Mouse (Mus musculus) cerebellum, adult 2 months (tissue): ENCODE measurements at regions not wholly inside any gene's neighbourhood (a gene's known extent, or its start where the extent isn't known, plus 50 kb on each side); places are given as distances from the start of the nearest gene placed in this dataset.
A peak's percentile ranks its signal among the peaks of the same experiment; 100 is the strongest.

Experiments used
- DNase-seq, 2 experiments: peaks; one replicate each; pipeline ENCODE4 v3.0.0; 2021
- H3K27ac ChIP-seq: fragments of 200-500 bp; 2 replicates; pipeline ENCODE4 v1.5.1; 2012; ENCODE audit warnings: low read length, control low read depth, inconsistent platforms; ENCODE audit not compliant: insufficient read depth
- H3K27me3 ChIP-seq: fragments of 200-500 bp; 2 replicates; pipeline ENCODE4 v1.6.1; 2012; ENCODE audit warnings: inconsistent platforms, mild to moderate bottlenecking, low read length, moderate library complexity; ENCODE audit not compliant: control insufficient read depth, insufficient read depth
- H3K4me1 ChIP-seq: fragments of 200-500 bp; 2 replicates; pipeline ENCODE4 v1.6.1; 2011; ENCODE audit warnings: low read length; ENCODE audit not compliant: control insufficient read depth, insufficient read depth
- H3K4me3 ChIP-seq: fragments of 200-500 bp; replicated peaks from 2 replicates; pipeline ENCODE3; 2011; ENCODE audit warnings: mild to moderate bottlenecking, low read depth, low read length, control low read depth; ENCODE audit not compliant: insufficient read depth
- CTCF ChIP-seq: fragments of 200-500 bp; IDR thresholded peaks from 2 replicates; pipeline ENCODE4 v1.5.1; 2011; ENCODE audit warnings: low read depth, mild to moderate bottlenecking, control low read depth, low read length, moderate library complexity, borderline replicate concordance; ENCODE audit not compliant: insufficient read depth
- POLR2A ChIP-seq: fragments of 200-500 bp; IDR thresholded peaks from 2 replicates; pipeline ENCODE4 v1.6.1; 2011; ENCODE audit warnings: low read length, control low read depth, borderline replicate concordance; ENCODE audit not compliant: insufficient read depth
- WGBS: fragments of 180-500 bp; shearing (Covaris S2); methylation state at CpG from one replicate; pipeline ENCODE4 v1.1.7; 2018; 5-methylcytosine and 5-hydroxymethylcytosine counted together

DNA sequence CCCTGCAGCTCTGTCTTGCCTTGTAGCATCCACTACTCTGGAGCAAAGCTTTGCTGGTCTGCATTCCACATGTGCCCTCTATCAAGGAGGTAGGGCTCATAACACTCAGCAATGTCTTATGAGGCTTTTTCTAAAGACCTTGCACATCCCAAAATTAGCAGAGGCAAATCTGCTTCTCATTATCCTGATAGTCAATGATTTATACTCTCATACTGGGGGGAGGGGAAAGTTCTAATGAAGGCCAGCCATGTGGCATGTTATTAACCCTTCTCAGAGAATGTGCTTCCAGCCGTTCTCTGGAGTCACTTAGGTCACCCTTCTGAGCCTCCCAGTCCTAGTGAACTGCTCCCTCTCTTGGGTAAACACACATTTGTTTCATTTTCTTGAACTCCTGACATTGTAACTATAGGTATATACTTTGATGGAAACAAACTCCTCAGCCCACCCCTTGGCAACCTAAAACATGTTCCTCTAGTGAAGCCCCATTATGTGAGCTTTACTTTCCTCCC is 307.7 kb upstream of the Nt5c1b start:
- no peak overlapping the region for H3K4me3 ChIP-seq
- WGBS, result 41% methylated on average over 1 of the region's 1 CpGs
- no peak for DNase-seq
- no peaks in the 10 kb centered on the region for H3K4me1 ChIP-seq
- no peaks in the 10 kb centered on the region for H3K27me3 ChIP-seq
- no peak for TF ChIP-seq POLR2A
- TF ChIP-seq CTCF, result no peak
- no peak overlapping the region for H3K27ac ChIP-seq

DNA sequence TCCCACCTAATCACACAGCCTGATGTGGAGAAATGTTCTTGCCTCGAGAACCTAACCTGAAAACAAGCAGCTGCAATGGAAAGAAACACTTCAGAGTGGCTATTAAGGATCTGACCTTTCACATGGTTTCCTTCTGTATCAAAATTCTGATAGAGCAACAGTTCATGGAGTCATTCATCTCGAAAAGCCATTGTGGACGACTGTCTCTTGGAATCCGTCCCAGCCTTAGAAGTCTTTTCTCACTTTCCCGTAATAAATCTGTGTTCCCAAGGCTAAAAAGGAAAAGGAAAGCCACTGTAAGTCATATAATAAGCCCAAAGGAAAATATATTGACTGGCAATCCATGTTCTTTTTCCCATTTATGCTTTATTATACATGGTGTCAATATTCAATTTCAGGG is 291.4 kb upstream of the Nt5c1b start:
- Histone ChIP-seq H3K27ac (no peak overlapping the region), H3K27me3 (no peaks in the 10 kb centered on the region), H3K4me3 (no peak overlapping the region), H3K4me1 (no peaks in the 10 kb centered on the region)
- TF ChIP-seq CTCF, result no peak
- TF ChIP-seq POLR2A, result no peak
- 64% methylated on average over 5 of the region's 5 CpGs for whole genome bisulfite sequencing
- no peak for DNase-seq

DNA sequence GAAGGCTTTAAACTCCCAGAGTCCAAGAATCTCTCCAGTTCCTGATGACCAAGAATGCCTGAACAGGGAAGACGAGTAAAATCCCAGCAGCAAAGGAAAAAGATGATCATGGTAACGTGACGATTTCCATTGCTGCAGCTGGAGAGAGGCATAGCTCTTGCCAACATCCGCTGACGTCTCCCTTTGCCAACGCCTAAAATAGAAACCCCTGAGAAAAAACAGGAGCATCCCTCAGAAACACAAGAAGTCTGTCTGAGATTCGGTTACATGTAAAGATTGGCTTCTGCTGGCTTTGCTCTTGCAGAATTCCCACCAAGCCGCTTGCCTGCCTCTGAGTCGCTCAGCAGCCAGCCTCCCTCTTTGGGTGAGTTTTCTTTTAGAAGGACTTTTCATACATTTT is 290.3 kb upstream of the Nt5c1b start:
- no peaks in the 10 kb centered on the region for H3K27me3 ChIP-seq
- TF ChIP-seq CTCF (no peak), POLR2A (no peak)
- H3K4me1 ChIP-seq, result no peaks in the 10 kb centered on the region
- no peak for DNase-seq
- no peak overlapping the region for H3K4me3 ChIP-seq
- WGBS, result 27% methylated on average over 9 of the region's 9 CpGs
- no peak overlapping the region for H3K27ac ChIP-seq

DNA sequence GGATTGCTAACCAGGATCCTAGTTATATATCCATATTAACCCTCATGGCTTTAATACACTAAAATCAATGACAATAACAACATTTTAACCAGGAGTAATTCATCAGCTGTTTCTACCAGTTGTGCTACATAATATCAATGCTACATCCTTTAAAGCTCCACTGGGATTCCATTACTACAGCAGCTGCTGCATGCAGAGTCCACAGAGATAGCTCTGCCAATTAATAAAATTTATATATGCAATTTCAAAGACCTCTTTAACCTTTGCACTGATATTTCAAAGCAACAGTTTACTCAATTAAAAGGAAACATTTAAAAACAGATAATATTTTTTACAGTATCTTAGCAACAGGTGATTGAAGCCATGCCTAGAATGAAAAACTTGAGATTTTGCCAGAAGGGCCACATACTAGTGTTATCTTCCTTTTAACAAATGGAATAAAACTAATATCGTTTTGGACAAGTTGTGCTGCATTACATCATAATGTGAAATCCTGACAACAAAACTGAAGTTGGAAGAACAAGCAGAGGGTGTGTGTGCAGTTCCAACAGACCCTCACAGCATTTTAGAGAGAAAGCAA is 256.8 kb upstream of the Nt5c1b start:
- TF ChIP-seq POLR2A, result no peak
- TF ChIP-seq CTCF, result no peak
- H3K27ac ChIP-seq, result no peak overlapping the region
- H3K27me3 ChIP-seq, result no peaks in the 10 kb centered on the region
- DNase-seq, result no peak
- WGBS, result 63% methylated on average over 1 of the region's 1 CpGs
- H3K4me1 ChIP-seq, result no peaks in the 10 kb centered on the region
- H3K4me3 ChIP-seq, result no peak overlapping the region

DNA sequence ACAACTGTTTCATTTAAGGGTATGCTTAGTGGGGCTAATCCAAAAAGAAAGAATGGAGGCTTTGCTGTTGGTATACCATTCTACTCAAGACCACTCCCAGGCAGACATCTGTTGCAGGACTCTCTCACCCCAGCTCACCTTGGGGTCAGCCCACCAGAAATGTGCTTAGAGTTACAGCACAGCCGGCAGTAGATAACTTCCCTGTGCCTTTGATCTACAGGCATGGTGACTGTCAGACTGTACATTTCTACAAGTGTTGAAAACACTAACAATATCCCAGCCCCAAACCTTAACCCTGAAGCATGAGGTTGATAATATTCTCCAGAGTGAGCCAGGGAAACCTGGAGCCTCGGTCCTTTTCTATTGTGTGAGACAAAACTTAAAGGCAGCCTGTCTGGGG is 247.7 kb upstream of the Nt5c1b start:
- no peak for DNase-seq
- Histone ChIP-seq H3K4me1 (no peaks in the 10 kb centered on the region), H3K4me3 (no peak overlapping the region), H3K27me3 (no peaks in the 10 kb centered on the region), H3K27ac (no peak overlapping the region)
- WGBS, result 78% methylated on average over 2 of the region's 2 CpGs
- no peak for TF ChIP-seq CTCF

DNA sequence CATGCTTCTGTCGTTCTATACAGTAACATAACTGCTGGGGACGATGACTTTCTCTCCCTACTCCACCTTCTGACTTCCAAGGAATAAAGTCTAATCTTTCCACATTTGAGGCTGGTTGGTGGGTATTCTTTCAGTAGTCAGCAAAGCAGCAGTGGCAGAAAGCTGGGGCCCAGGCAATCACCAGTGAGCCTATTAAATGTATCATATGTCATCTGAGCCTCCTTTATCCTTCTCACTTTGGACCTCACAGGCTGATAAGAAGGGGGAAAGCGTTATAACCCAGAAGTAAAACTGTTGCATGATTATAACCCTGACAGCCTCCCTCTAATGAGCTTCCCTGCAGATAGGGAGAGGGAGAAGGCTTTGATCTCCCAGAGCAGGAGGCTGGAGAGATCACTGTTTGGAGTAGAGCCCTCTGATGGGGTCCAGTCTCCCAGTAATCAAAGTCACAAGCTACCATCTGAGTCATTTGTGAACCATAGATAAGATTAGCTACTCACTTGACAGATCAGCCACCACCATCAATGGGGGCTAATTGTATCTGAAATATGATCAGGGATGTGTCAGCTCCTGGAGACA is 241.7 kb upstream of the Nt5c1b start:
- WGBS, result 79% methylated on average over 3 of the region's 3 CpGs
- Histone ChIP-seq H3K4me1 (no peaks in the 10 kb centered on the region), H3K4me3 (no peak overlapping the region), H3K27ac (no peak overlapping the region), H3K27me3 (no peaks in the 10 kb centered on the region)
- TF ChIP-seq CTCF (no peak), POLR2A (no peak)
- DNase-seq, result no peak

DNA sequence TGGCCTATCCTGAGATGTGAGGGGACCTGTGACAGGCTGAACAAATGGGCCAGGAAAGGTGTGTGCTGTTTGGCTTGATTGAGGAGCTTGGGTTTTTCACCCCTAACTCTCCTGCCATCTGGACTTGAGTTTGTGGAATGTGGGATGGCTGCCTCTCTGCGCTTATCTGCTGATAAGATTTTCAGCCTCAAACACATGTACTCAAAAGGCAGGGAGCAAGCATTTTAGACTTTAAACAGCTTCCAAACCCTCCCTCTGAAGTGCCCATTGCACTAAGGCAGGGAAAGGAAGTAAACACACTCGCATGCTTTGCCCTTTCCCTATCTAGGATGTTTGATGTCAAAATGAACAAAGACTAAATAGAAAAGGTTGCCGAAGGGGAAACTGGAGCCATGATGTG is 235.6 kb upstream of the Nt5c1b start:
- no peak overlapping the region for H3K27ac ChIP-seq
- H3K4me3 ChIP-seq, result no peak overlapping the region
- DNase-seq, result peak in 1 of 2 experiments; percentile 18
- TF ChIP-seq POLR2A (no peak), CTCF (no peak)
- H3K27me3 ChIP-seq, result no peaks in the 10 kb centered on the region
- 70% methylated on average over 3 of the region's 3 CpGs for WGBS
- no peaks in the 10 kb centered on the region for H3K4me1 ChIP-seq

DNA sequence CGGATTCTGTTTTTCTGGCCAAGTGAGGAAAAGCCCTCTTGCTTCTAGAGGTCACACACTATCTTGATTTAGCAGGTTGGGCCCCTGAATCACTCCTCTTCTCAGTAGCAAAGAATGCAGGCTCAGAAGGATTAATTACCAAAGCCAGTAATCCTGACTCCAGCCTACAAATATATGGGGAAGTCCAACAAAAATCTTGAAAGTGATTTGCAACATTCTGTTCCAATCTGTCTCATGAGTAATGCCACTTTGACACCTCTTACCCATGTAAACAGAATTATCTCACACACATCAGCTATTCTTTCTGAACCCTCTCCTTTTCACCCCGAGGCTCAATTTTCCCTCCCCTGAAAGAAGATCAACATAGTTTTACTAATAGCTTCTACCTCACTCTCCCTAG is 233.9 kb upstream of the Nt5c1b start:
- DNase-seq, result no peak
- Histone ChIP-seq H3K27ac (no peak overlapping the region), H3K27me3 (no peaks in the 10 kb centered on the region), H3K4me3 (no peak overlapping the region), H3K4me1 (no peaks in the 10 kb centered on the region)
- TF ChIP-seq POLR2A (no peak), CTCF (no peak)
- 58% methylated on average over 2 of the region's 2 CpGs for WGBS

DNA sequence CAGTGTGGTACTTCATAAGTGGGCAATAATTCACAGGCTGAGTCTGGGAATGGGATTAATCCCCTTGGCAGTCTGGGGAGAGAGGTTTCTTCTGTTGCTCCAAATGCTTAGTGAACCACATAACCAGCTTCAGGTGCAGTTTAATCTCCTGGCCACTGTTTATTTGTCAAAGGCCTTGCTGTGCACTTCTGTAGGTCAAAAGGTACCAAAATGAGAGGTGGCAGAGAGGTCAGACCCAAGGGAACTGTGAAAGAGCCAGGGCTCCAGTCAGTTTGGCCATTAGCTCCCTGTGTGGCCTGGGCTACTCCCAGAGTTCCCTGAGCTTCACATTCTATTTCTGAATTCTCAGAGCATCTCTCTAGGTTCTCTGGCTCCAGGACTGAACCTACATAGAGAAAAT is 229.6 kb upstream of the Nt5c1b start:
- no peak overlapping the region for H3K27ac ChIP-seq
- no peak overlapping the region for H3K4me3 ChIP-seq
- no peaks in the 10 kb centered on the region for H3K4me1 ChIP-seq
- H3K27me3 ChIP-seq, result no peaks in the 10 kb centered on the region
- no peak for TF ChIP-seq POLR2A
- no peak for TF ChIP-seq CTCF
- DNase-seq, result no peak
